Mouse (Mus musculus) hindbrain, embryonic 13.5 days (tissue): ENCODE results near the gene Rbm8a. TPM values are rescaled to one million over a fixed set of nuclear protein-coding genes. Genes with fewer than 3 reads are reported as not detected.

Experiments used
- ATAC-seq: fragments of 200-750 bp; cut with Nextera tagmentation; 2 replicates; pipeline ENCODE4 v1.8.0; 2017; ENCODE audit warnings: moderate TSS enrichment; ENCODE audit not compliant: low FRiP score
- H3K27ac ChIP-seq: fragments of 300-500 bp; sonication (generic); 2 replicates; pipeline ENCODE4 v1.5.1; 2015; ENCODE audit warnings: inconsistent platforms, mild to moderate bottlenecking, moderate library complexity
- H3K27me3 ChIP-seq: fragments of 300-500 bp; sonication (generic); 2 replicates; pipeline ENCODE4 v1.6.1; 2015; ENCODE audit warnings: mild to moderate bottlenecking, inconsistent platforms
- H3K36me3 ChIP-seq: fragments of 300-500 bp; sonication (generic); 2 replicates; pipeline ENCODE4 v1.6.1; 2015; ENCODE audit warnings: mild to moderate bottlenecking, inconsistent platforms
- H3K4me1 ChIP-seq: fragments of 300-500 bp; sonication (generic); replicated peaks from 2 replicates; pipeline ENCODE4 v1.6.1; 2015; ENCODE audit warnings: inconsistent platforms
- H3K4me2 ChIP-seq: fragments of 300-500 bp; sonication (generic); 2 replicates; pipeline ENCODE4 v1.6.1; 2015; ENCODE audit warnings: inconsistent platforms, mild to moderate bottlenecking, moderate library complexity
- H3K4me3 ChIP-seq: fragments of 300-500 bp; sonication (generic); 2 replicates; pipeline ENCODE4 v1.5.1; 2015; ENCODE audit warnings: mild to moderate bottlenecking, inconsistent platforms
- H3K9ac ChIP-seq: fragments of 300-500 bp; sonication (generic); 2 replicates; pipeline ENCODE4 v1.6.1; 2015; ENCODE audit warnings: mild to moderate bottlenecking, inconsistent platforms
- H3K9me3 ChIP-seq: fragments of 300-500 bp; sonication (generic); 2 replicates; pipeline ENCODE4 v1.6.1; 2016; ENCODE audit warnings: inconsistent platforms
- WGBS: fragments of 180-500 bp; shearing (Covaris S2); methylation state at CpG from one replicate; pipeline ENCODE4 v1.1.7; 2015; 5-methylcytosine and 5-hydroxymethylcytosine counted together
- polyA plus RNA-seq: library from polyadenylated mRNA; unstranded; fragments of >200 nt; fragmentation: Nextera tagmentation; extraction: Ambion mirVana; gene quantifications from 2 replicates; pipeline ENCODE4 v1.2.1, GENCODE M21; 2015

Gene Rbm8a
- polyA plus RNA-seq, 1 experiment from 2014 or later: 123 TPM

GRCm38 (mm10) chr3:96679159-96679674 lies 49.5 kb downstream of the Rbm8a start:
- H3K4me3 ChIP-seq: no peak overlapping the region
- peaks cover 38% of the 10 kb centered on the region for H3K27me3 ChIP-seq
- ATAC-seq: no peak
- H3K4me2 ChIP-seq: no peak overlapping the region
- peaks cover 9% of the 10 kb centered on the region; the same call in 1 of the 2 replicates for H3K4me1 ChIP-seq
- H3K27ac ChIP-seq: no peak overlapping the region
- WGBS: 22% methylated on average over 5 of the region's 5 CpGs
- H3K36me3 ChIP-seq: no peaks in the 10 kb centered on the region
- H3K9me3 ChIP-seq: no peaks in the 10 kb centered on the region
- no peak overlapping the region for H3K9ac ChIP-seq

- peak; percentile 46; the same call in 1 of the 2 replicates for ATAC-seq
- no peaks in the 10 kb centered on the region for H3K36me3 ChIP-seq
- peaks cover 15% of the 10 kb centered on the region; the same call in 1 of the 2 replicates for H3K4me1 ChIP-seq
- no peak overlapping the region for H3K4me2 ChIP-seq
- H3K27ac ChIP-seq: no peak overlapping the region
- no peaks in the 10 kb centered on the region for H3K9me3 ChIP-seq
- WGBS: 19% methylated on average over 12 of the region's 12 CpGs
- no peak overlapping the region for H3K4me3 ChIP-seq
- peaks cover 49% of the 10 kb centered on the region for H3K27me3 ChIP-seq
- no peak overlapping the region for H3K9ac ChIP-seq
Observed at GRCm38 (mm10) chr3:96680269-96680956, 50.7 kb downstream of the Rbm8a start.

Other genes with a start within 250 kb of the Rbm8a start
- gene BC107364, start 177.6 kb upstream of the Rbm8a start, polyA plus RNA-seq: not detected in 2 replicates
- gene Hfe2, start 104.8 kb upstream of the Rbm8a start, polyA plus RNA-seq: 0.89 and 0.92 TPM in 2 replicates
- 60.5 and 67.6 TPM in 2 replicates for gene Txnip, start 72.0 kb upstream of the Rbm8a start, polyA plus RNA-seq
- 1.2 and 1.6 TPM in 2 replicates for gene Gm16253, start 52.9 kb upstream of the Rbm8a start, polyA plus RNA-seq
- 38.3 and 39.3 TPM in 2 replicates for gene Polr3gl, start 35.8 kb upstream of the Rbm8a start, polyA plus RNA-seq
- 9.7 and 10.5 TPM in 2 replicates for gene Ankrd34a, start 33.3 kb upstream of the Rbm8a start, polyA plus RNA-seq
- gene Lix1l, start 28.8 kb upstream of the Rbm8a start, polyA plus RNA-seq: 6.8 and 7.3 TPM in 2 replicates
- gene Pex11b, start 5.4 kb downstream of the Rbm8a start, polyA plus RNA-seq: 49.0 and 50.2 TPM in 2 replicates
- gene Gm42957, start 5.5 kb downstream of the Rbm8a start, polyA plus RNA-seq: 0.05 and 0.12 TPM in 2 replicates
- 0.82 and 0.91 TPM in 2 replicates for gene Itga10, start 15.7 kb downstream of the Rbm8a start, polyA plus RNA-seq
- 0.84 and 0.89 TPM in 2 replicates for gene Ankrd35, start 40.2 kb downstream of the Rbm8a start, polyA plus RNA-seq
- 33.7 and 33.8 TPM in 2 replicates for gene Pias3, start 66.5 kb downstream of the Rbm8a start, polyA plus RNA-seq
- 14.0 and 19.2 TPM in 2 replicates for gene Nudt17, start 78.6 kb downstream of the Rbm8a start, polyA plus RNA-seq
- gene Polr3c, start 97.7 kb downstream of the Rbm8a start, polyA plus RNA-seq: 32.5 and 36.4 TPM in 2 replicates
- gene Rnf115, start 97.7 kb downstream of the Rbm8a start, polyA plus RNA-seq: 70.3 and 72.4 TPM in 2 replicates
- not detected in 2 replicates for gene Pdzk1, start 199.4 kb downstream of the Rbm8a start, polyA plus RNA-seq
- gene Cd160, start 199.4 kb downstream of the Rbm8a start, polyA plus RNA-seq: 0.19 and 0.30 TPM in 2 replicates